Mouse (Mus musculus) cerebellum, postnatal 10 days (tissue): ENCODE data around the gene Hk1.

ENCODE experiments used
- DNase-seq, 2 experiments: peaks; one replicate each; pipeline ENCODE4 v3.0.0; 2021; ENCODE audit warnings: mixed read lengths in 2 of 2

Gene Hk1

DNA sequence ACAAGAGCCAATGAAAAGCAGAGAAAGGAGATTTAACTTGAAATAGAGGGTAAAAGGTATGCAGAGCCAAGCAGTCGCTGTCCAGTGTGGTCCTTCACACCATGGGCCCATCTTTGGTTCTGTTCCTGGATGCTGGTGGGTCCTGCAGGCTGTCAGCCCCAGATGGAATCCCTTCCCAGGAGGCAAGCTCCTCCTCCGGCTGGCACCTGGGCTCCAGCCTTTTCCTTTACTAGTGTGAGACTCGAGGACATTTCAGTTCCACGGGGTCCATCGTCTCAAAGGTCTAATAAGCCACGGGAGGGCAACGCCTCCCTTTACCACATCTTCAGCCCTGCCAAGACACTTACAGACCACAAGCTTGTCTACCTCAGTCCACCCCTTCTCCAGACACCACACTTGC is 60.6 kb downstream of the Hk1 start:
- peak in 1 of 2 experiments; percentile 47 for DNase-seq

DNA sequence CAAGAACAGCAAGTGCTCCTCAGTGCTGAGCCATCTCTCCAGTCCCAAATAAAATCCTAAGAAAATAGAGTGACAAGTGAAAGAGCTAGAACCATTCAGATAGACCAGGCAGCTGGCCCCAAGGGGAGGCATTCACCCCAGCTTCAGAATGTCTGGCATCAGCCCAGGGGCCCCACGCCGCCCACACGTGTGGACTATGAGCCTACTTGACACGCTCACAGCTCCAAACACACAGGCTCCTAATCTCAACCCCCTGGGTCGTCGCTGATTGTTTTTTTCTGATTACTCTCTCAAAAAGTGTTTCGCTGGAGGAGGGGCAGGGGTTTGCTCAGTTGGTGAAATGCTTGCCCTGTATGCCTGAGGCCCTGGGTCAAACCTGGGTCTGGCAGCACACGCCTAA is 63.2 kb downstream of the Hk1 start:
- DNase-seq: no peak

- DNase-seq: no peak
These were observed 65.8 kb downstream of the Hk1 start for GRCm38 (mm10) chr10:62313885-62314424.

- DNase-seq: no peak
These were observed 66.6 kb downstream of the Hk1 start for GRCm38 (mm10) chr10:62313140-62313539.

GRCm38 (mm10) chr10:62311464-62311863 is 68.2 kb downstream of the Hk1 start:
- DNase-seq: no peak

DNA sequence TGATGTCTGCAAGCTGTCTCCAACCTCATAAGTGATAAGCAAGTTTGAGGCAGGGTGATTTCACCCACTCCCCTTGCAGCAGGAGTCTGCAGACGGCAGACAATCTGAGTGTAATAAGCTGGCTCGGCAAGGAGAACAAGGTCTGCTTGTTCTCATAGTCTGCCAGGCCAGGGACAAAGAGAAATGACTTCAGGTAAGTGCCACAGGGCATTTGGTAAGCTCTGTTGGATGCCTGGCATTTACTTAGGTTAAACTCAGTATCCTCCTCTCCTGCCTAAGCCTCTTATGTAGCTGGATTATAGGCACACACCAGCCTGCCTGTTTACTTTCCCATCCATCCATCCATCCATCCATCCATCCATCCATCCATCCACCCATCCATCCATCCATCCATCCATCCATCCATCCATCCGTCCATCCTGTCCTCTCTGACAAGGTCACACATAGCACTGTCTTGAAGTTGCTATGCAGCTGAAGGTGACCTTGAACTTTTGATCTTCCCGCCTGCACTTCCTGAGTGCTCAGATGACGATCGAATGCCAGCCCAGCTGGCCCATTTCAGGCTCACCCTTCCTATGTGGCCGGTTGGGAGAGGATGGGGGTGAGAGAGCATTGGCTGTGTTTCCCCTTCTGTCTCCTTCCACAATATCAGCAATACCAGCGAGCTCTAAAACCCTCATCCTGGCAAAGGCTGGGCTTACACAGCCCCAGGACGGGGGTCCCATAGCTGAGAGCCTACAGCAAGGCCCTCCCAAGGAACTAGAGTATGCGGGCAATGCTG is 69.3 kb downstream of the Hk1 start:
- DNase-seq: no peak

- DNase-seq: no peak
These were observed 70.1 kb downstream of the Hk1 start for GRCm38 (mm10) chr10:62309593-62309992.

- DNase-seq: no peak
These were observed 70.7 kb downstream of the Hk1 start for GRCm38 (mm10) chr10:62308896-62309491.

DNA sequence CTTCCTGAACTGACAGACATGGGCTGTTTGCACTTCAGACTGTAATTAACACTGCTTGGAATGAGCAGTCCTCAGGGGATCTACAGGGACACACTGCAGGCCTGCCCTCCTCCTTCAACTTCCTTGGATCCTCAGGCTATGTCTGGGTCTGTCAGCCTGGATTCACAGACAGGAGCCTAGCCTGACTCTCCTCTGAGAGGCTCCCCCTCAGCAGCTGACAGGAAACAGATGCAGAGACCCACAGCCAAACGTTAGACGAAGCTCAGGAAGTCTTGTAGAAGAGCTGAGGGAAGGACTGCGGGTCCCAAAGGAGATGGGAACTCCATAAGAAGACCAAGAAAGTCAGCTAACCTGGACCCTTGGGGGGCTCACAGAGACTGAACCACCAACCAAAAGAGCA is 73.2 kb downstream of the Hk1 start:
- DNase-seq: no peak

- DNase-seq: no peak
These were observed 74.6 kb downstream of the Hk1 start for GRCm38 (mm10) chr10:62305090-62305489.

- DNase-seq: peak; percentile 82 to 83
These were observed 79.5 kb downstream of the Hk1 start for GRCm38 (mm10) chr10:62300006-62300827.

GRCm38 (mm10) chr10:62296086-62296872 is 83.4 kb downstream of the Hk1 start:
- DNase-seq: peak; percentile 56 to 64

DNA sequence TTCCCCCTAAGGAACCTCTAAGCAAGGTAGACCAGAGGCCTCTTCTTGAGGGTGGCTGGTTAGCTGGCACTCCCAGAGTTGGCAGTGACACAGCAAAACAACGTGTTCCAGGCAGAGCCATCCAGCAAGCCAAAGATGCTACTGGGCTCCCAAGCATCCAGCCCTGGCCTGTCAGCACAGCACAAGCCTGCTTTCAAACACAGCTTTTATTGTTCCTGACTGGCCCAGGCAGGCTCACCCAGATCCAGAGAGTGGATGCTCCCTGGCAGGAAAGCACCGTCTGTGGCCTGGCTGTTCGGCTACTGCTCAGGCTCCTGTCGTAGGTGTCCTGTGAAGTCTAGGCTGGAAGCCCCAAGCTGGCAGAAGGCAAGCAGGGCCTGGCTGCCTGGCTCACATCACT is 85.6 kb downstream of the Hk1 start:
- DNase-seq: peak; percentile 72 to 74

DNA sequence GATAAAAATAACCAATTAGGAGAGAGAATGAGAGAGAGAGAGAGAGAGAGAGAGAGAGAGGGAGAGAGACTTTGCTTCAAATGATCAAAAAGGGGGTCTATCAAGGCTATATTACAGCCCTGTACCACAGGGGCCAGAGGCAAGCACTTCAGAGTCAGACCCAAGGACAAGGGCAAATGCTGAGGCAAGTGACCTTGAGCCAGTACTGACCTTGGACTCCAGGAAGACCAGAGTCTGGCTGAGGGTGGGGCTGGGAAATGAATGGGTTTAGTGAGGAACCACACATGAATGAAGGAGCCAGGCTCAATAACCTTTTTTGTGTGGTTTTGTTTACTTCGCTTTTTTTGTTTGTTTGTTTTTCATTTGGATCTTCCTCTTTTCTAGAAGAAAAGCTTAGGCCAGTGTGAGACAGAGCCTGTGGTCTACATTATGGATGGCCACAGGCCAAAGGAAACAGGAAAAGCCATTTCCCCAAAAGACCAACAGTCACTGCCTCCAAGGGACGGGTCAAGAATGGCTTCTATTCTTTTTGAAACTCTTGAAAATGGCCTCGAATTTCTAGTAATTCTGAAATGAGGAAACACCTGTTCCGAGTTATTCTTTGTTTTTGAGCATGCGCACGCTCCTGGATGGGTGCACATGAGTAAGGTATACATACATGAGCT is 92.1 kb downstream of the Hk1 start:
- no peak for DNase-seq

- no peak for DNase-seq
These were observed 96.4 kb downstream of the Hk1 start for GRCm38 (mm10) chr10:62283206-62283792.

- no peak for DNase-seq
These were observed 96.9 kb downstream of the Hk1 start for GRCm38 (mm10) chr10:62282782-62283181.

DNA sequence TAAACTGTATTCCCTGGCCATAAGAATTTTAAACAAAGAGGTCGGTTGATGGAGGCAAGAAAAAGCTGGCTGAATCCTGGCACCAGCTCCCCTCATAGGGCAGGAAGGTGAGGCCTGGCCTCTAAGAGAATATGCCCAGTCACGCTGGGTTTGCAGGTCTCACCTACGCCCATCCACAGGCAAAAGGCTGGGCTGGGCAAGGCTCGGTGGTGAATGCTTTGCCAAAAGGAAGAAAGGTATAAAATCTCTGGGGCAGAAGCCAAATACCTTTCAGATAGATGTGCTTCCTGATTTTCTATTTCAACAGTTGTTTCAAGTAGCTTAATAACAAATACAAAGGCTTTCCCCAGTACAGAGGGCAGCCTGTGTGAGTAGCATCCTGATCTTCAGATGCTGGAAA is 100.0 kb downstream of the Hk1 start:
- DNase-seq: no peak

DNA sequence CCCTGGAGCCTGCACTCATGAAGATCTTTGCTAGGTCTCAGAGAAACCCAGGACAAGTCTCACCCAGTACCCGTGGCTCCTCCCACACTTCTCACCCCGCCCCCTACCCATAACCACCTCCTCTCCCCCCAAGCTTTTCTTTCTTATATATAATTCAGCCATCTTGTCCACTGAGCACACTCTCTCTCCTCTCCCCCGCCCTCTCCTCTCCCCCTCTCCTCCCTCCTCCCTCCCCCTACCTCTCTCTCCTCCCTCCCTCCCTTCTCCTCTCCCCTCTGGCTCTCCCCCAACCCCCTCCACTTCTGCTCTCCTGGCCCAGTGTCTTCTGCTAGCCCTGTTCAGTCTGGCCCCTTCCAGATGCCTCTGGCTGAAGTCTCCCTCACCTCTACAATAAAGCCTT is 100.6 kb downstream of the Hk1 start:
- DNase-seq: peak in 1 of 2 experiments; percentile 43

GRCm38 (mm10) chr10:62277499-62278293 is 102.0 kb downstream of the Hk1 start:
- DNase-seq: no peak

- peak; percentile 95 to 98 for DNase-seq
These were observed 104.5 kb downstream of the Hk1 start for GRCm38 (mm10) chr10:62275235-62275634.

GRCm38 (mm10) chr10:62269278-62269677 is 110.4 kb downstream of the Hk1 start:
- DNase-seq: peak in 1 of 2 experiments; percentile 21
